In genomic region chr6:121272075-121272800, GRCm38 (mm10) we compare ENCODE assay signal across 8 mouse cellular contexts. TPM values are rescaled to one million over a fixed set of nuclear protein-coding genes. Genes with fewer than 3 reads are reported as not detected.
DNase-seq lines count a peak whose midpoint lies in the region; ATAC-seq and TF ChIP-seq lines count a peak whose summit lies in the region.

No protein-coding gene starts in this region.

- peak; percentile 68 for TF ChIP-seq RAD21 in MEL (IDR thresholded peaks at IDR 0.05; ENCODE audit: low read depth, low read length)

- H3K4me1 ChIP-seq in MEL (ENCODE audit: control insufficient read depth in 1 of 2, insufficient read depth in 2 of 2, low read length in 2 of 2) = peaks cover 4 to 7% of the 10 kb centered on the region in 2 experiments
- 0 out of 2 replicates have a peak, but pooled peaks cover 6% of the 10 kb centered on the region for H3K4me1 ChIP-seq in forebrain, embryonic 16.5 days (replicated peaks; ENCODE audit: control insufficient read depth, insufficient read depth, low read length)
- H3K4me1 ChIP-seq in lung, embryonic 15.5 days = no peaks in the 10 kb centered on the region

- peak overlapping the region; percentile 96 to 99 for H3K4me3 ChIP-seq in MEL (ENCODE audit: control insufficient read depth in 1 of 2, insufficient read depth in 1 of 2, low read depth in 2 of 2, low read length in 2 of 2)
- peak overlapping the region; percentile 44 for H3K4me3 ChIP-seq in forebrain, embryonic 16.5 days (replicated peaks; ENCODE audit: low read length)
- H3K4me3 ChIP-seq in lung, embryonic 15.5 days = peak overlapping the region; percentile 39

- peak overlapping the region; percentile 62 for H3K9ac ChIP-seq in MEL (ENCODE audit: control insufficient read depth, low read depth, low read length, poor library complexity, severe bottlenecking)
- peak overlapping the region; percentile 41 for H3K9ac ChIP-seq in forebrain, embryonic 16.5 days (replicated peaks; ENCODE audit: low read depth, low read length)
- no peak overlapping the region for H3K9ac ChIP-seq in lung, embryonic 15.5 days

- H3K9me3 ChIP-seq in MEL (replicated peaks; ENCODE audit: insufficient read depth, low read length) = no peaks in the 10 kb centered on the region
- H3K9me3 ChIP-seq in forebrain, embryonic 16.5 days (ENCODE audit: control insufficient read depth, low read length) = no peaks in the 10 kb centered on the region
- no peaks in the 10 kb centered on the region for H3K9me3 ChIP-seq in lung, embryonic 15.5 days

- H3K36me3 ChIP-seq in MEL (ENCODE audit: control insufficient read depth in 1 of 2, insufficient read depth in 2 of 2, low read length in 2 of 2) = peaks cover 0 to 7% of the 10 kb centered on the region in 2 experiments; a peak in 1 of 4 replicates
- H3K36me3 ChIP-seq in forebrain, embryonic 16.5 days (ENCODE audit: control insufficient read depth, insufficient read depth) = no peaks in the 10 kb centered on the region
- H3K36me3 ChIP-seq in lung, embryonic 15.5 days = no peaks in the 10 kb centered on the region

- peak in 1 of 2 experiments; percentile 49; a peak in 2 of 4 replicates for TF ChIP-seq POLR2A in MEL (IDR thresholded peaks at IDR 0.05; ENCODE audit: control insufficient read depth in 1 of 2, insufficient read depth in 1 of 2, low read depth in 1 of 2, low read length in 2 of 2, poor library complexity in 1 of 2)

- peak; percentile 90 for ATAC-seq in forebrain, embryonic 16.5 days
- ATAC-seq in lung, embryonic 15.5 days (ENCODE audit: borderline replicate concordance, extremely low read depth, low FRiP score, low TSS enrichment) = peak; percentile 91

- H3K27ac ChIP-seq in MEL (ENCODE audit: control insufficient read depth, low read depth, low read length) = peak overlapping the region; percentile 78
- peak overlapping the region; percentile 42 for H3K27ac ChIP-seq in forebrain, embryonic 16.5 days (ENCODE audit: low read length)
- peak overlapping the region; percentile 41 for H3K27ac ChIP-seq in lung, embryonic 15.5 days

- 15% methylated on average over 17 of the region's 17 CpGs for WGBS in forebrain, embryonic 16.5 days
- WGBS in lung, embryonic 15.5 days = 11% methylated on average over 17 of the region's 17 CpGs

- peak; percentile 68 to 81 (median 79) for TF ChIP-seq CTCF in MEL (IDR thresholded peaks at IDR 0.05 in 2 of 3, conservative IDR thresholded peaks at IDR 0.05 in 1 of 3; ENCODE audit: control insufficient read depth in 1 of 3, insufficient read depth in 1 of 3, low read depth in 2 of 3, low read length in 3 of 3, poor library complexity in 1 of 3, severe bottlenecking in 1 of 3)

- no peaks in the 10 kb centered on the region for H3K79me2 ChIP-seq in MEL (ENCODE audit: control insufficient read depth, insufficient read depth, low read length, poor library complexity)

- H3K4me2 ChIP-seq in forebrain, embryonic 16.5 days (ENCODE audit: low read length) = peak overlapping the region; percentile 64
- H3K4me2 ChIP-seq in lung, embryonic 15.5 days = peak overlapping the region; percentile 64

- H3K27me3 ChIP-seq in MEL (ENCODE audit: control insufficient read depth in 1 of 2, insufficient read depth in 2 of 2, low read length in 2 of 2) = peaks cover under 1 to 3% of the 10 kb centered on the region in 2 experiments; a peak in 3 of 4 replicates
- no peaks in the 10 kb centered on the region for H3K27me3 ChIP-seq in forebrain, embryonic 16.5 days (replicated peaks; ENCODE audit: control insufficient read depth, insufficient read depth, low read length)
- no peaks in the 10 kb centered on the region; the same call in 1 of the 2 replicates for H3K27me3 ChIP-seq in lung, embryonic 15.5 days

- peak; percentile 86 for DNase-seq in MEL (ENCODE audit: low read depth, low spot score)
- peak; percentile 27 for DNase-seq in cerebellum, adult 11-12 months
- DNase-seq in heart, postnatal 4 days = peak; percentile 89
- DNase-seq in layer of hippocampus, adult 8-10 months (ENCODE audit: low spot score in 2 of 2) = peak; percentile 54 to 86
- DNase-seq in ovary, adult 18-20 months (ENCODE audit: low spot score) = peak; percentile 45
- peak; percentile 77 for DNase-seq in thymus, postnatal 0 days (ENCODE audit: low spot score)

- TF ChIP-seq EP300 in MEL (IDR thresholded peaks at IDR 0.05; ENCODE audit: low read depth in 1 of 2, low read length in 2 of 2) = no peak

TF ChIP-seq in MEL, 35 proteins besides CTCF, POLR2A, EP300 and RAD21:
- TF ChIP-seq CHD2 (IDR thresholded peaks at IDR 0.05; ENCODE audit: low read length) (no peak), RCOR1 (IDR thresholded peaks at IDR 0.05; ENCODE audit: low read depth, low read length) (0 out of 2 replicates have a peak, but pooled peaks have one; percentile 41), SMC3 (IDR thresholded peaks at IDR 0.05; ENCODE audit: low read depth, low read length) (peak; percentile 74), POLR2AphosphoS2 (IDR thresholded peaks at IDR 0.05; ENCODE audit: low read length) (no peak), TCF12 (IDR thresholded peaks at IDR 0.05; ENCODE audit: low read depth, low read length) (no peak), MXI1 (IDR thresholded peaks at IDR 0.05; ENCODE audit: low read depth, low read length) (0 out of 2 replicates have a peak, but pooled peaks have one; percentile 12), NELFE (IDR thresholded peaks at IDR 0.05; ENCODE audit: low read depth, low read length) (peak; percentile 29; the same call in 1 of the 2 replicates), ELF1 (IDR thresholded peaks at IDR 0.05; ENCODE audit: low read depth, low read length) (peak; percentile 42), ZKSCAN1 (IDR thresholded peaks at IDR 0.05; ENCODE audit: low read depth, low read length) (no peak), ZC3H11A (IDR thresholded peaks at IDR 0.05; ENCODE audit: low read depth, low read length) (peak; percentile 58), HCFC1 (IDR thresholded peaks at IDR 0.05; ENCODE audit: low read depth, low read length) (peak; percentile 11; the same call in 1 of the 2 replicates), NRF1 (IDR thresholded peaks at IDR 0.05; ENCODE audit: insufficient read depth, low read depth, low read length, poor library complexity, severe bottlenecking) (no peak), MYC (IDR thresholded peaks at IDR 0.05; ENCODE audit: low read depth, low read length) (no peak), ETS1 (IDR thresholded peaks at IDR 0.05; ENCODE audit: low read depth, low read length) (peak; percentile 53)

RNA-seq across cellular contexts. Expression of gene Usp18, which starts 26.5 kb away (rescaled TPM):
- total RNA-seq in MEL (2012; rRNA removed) = 0.39 and 0.85 TPM in 2 replicates
- under 1 TPM in 1 of 2 experiments, not detected in 1; 0.71 TPM for polyA plus RNA-seq in MEL (2012; ENCODE audit: insufficient read depth in 1 of 2, insufficient read length in 2 of 2, low read depth in 1 of 2, low replicate concordance in 2 of 2, missing spikeins in 1 of 2)
- 0.95 and 1.5 TPM in 2 replicates for polyA plus RNA-seq in forebrain, embryonic 16.5 days (2015; fragmentation: Nextera tagmentation; extraction: Ambion mirVana)
- total RNA-seq in heart, postnatal 4 days (2021) = under 1 TPM; 0.67 to 0.68 TPM
- total RNA-seq in layer of hippocampus, adult 8-10 months (2022) = 1 to 10 TPM in 2 of 4 experiments, under 1 TPM in 1, not detected in 1; 0.50 to 3.1 (median 2.8) TPM
- polyA plus RNA-seq in lung, embryonic 15.5 days (2015; fragmentation: Nextera tagmentation; extraction: Ambion mirVana) = 4.9 and 7.3 TPM in 2 replicates
- 48.3 and 54.4 TPM in 2 replicates for polyA plus RNA-seq in thymus, postnatal 0 days (2015; fragmentation: Nextera tagmentation; extraction: Ambion mirVana)

RNA-seq across cellular contexts. Expression of gene Slc6a13, which starts 27.8 kb away (rescaled TPM):
- total RNA-seq in MEL (2012; rRNA removed) = 1.0 and 1.4 TPM in 2 replicates
- 1 to 10 TPM in 1 of 2 experiments, not detected in 1; 1.5 TPM for polyA plus RNA-seq in MEL (2012; ENCODE audit: insufficient read depth in 1 of 2, insufficient read length in 2 of 2, low read depth in 1 of 2, low replicate concordance in 2 of 2, missing spikeins in 1 of 2)
- polyA plus RNA-seq in forebrain, embryonic 16.5 days (2015; fragmentation: Nextera tagmentation; extraction: Ambion mirVana) = 24.7 and 33.1 TPM in 2 replicates
- total RNA-seq in heart, postnatal 4 days (2021) = 1 to 10 TPM; 3.7 to 4.7 TPM
- 10 to 100 TPM; 10.7 to 18.0 (median 14.9) TPM for total RNA-seq in layer of hippocampus, adult 8-10 months (2022)
- 0.67 and 1.9 TPM in 2 replicates for polyA plus RNA-seq in lung, embryonic 15.5 days (2015; fragmentation: Nextera tagmentation; extraction: Ambion mirVana)
- polyA plus RNA-seq in thymus, postnatal 0 days (2015; fragmentation: Nextera tagmentation; extraction: Ambion mirVana) = 4.3 and 5.6 TPM in 2 replicates

Comparison
In these comparisons a context has a peak if more than half of its experiments do, and no peak if none do; other contexts are left out.
1. Peak in every context shown above with its lines: DNase-seq, ATAC-seq, H3K4me3 ChIP-seq and H3K27ac ChIP-seq.
2. DNase-seq: peak in every context shown above with its lines; median percentile 89 in heart, postnatal 4 days; 86 in MEL; 77 in thymus, postnatal 0 days; 70 in layer of hippocampus, adult 8-10 months; 45 in ovary, adult 18-20 months; 27 in cerebellum, adult 11-12 months.
3. H3K4me3 ChIP-seq: peak in every context shown above with its lines; median percentile 98 in MEL; 44 in forebrain, embryonic 16.5 days; 39 in lung, embryonic 15.5 days.